Mouse (Mus musculus) left cerebral cortex, postnatal 14 days (tissue): ENCODE data around the gene Fdps. TPM values are rescaled to one million over a fixed set of nuclear protein-coding genes. Genes with fewer than 3 reads are reported as not detected.
A peak's percentile ranks its signal among the peaks of the same experiment; 100 is the strongest.

Source experiments
- DNase-seq, 2 experiments: peaks; one replicate each; pipeline ENCODE4 v3.0.0; 2021 to 2022; ENCODE audit warnings: low spot score in 2 of 2, mixed read lengths in 1 of 2
- intact Hi-C: fragments of 180-260 bp; cut with DNase I; formaldehyde crosslinking; loops from one replicate; pipeline ENCODE4 v1.15.1; 2025
- total RNA-seq, 2 experiments: library from RNA; stranded (reverse); gene quantifications; 2 replicates each; pipeline ENCODE4 v1.2.3; 2021

Fdps gene
- total RNA-seq, 2 experiments from 2014 or later: 97.9 to 102 TPM

GRCm38 (mm10) chr3:89067265-89067664 is 34.5 kb downstream of the Fdps start:
- intact Hi-C loops: no loop called here
- no peak for DNase-seq

GRCm38 (mm10) chr3:89061696-89062095 is 40.1 kb downstream of the Fdps start:
- DNase-seq: no peak
- intact Hi-C loops: no loop called here

GRCm38 (mm10) chr3:89058783-89059182 is 43.0 kb downstream of the Fdps start:
- intact Hi-C loops: no loop called here

GRCm38 (mm10) chr3:89058361-89058760 is 43.4 kb downstream of the Fdps start:
- DNase-seq: peak in 1 of 2 experiments; percentile 19
- intact Hi-C loops: no loop called here

More at GRCm38 (mm10) chr3:89058783-89059182, 43.0 kb downstream of the Fdps start:
- DNase-seq: peak in 1 of 2 experiments; percentile 33

Other genes with a start within 250 kb of the Fdps start
- gene Msto1, start 188.0 kb downstream of the Fdps start, total RNA-seq: 10 to 100 TPM; 22.8 to 28.7 TPM
- 10 to 100 TPM; 64.0 to 66.9 TPM for gene Ash1l, start 151.3 kb downstream of the Fdps start, total RNA-seq
- gene Dap3, start 150.8 kb downstream of the Fdps start, total RNA-seq: 100 to 1,000 TPM; 109 to 111 TPM
- 100 to 1,000 TPM; 205 to 214 TPM for gene Rusc1, start 8.6 kb downstream of the Fdps start, total RNA-seq
- not detected for gene Gm43738, start 860 bp downstream of the Fdps start, total RNA-seq
- gene Pklr, start 34.2 kb upstream of the Fdps start, total RNA-seq: not detected
- gene Hcn3, start 58.2 kb upstream of the Fdps start, total RNA-seq: 10 to 100 TPM; 20.4 to 25.1 TPM
- 10 to 100 TPM; 46.7 TPM for gene Clk2, start 62.8 kb upstream of the Fdps start, total RNA-seq
- 10 to 100 TPM; 77.0 to 79.2 TPM for gene Scamp3, start 75.5 kb upstream of the Fdps start, total RNA-seq
- gene Fam189b, start 81.2 kb upstream of the Fdps start, total RNA-seq: 10 to 100 TPM; 73.5 to 77.2 TPM
- gene Gba, start 101.0 kb upstream of the Fdps start, total RNA-seq: 10 to 100 TPM; 63.4 to 66.7 TPM
- 10 to 100 TPM; 23.5 to 27.0 TPM for gene Thbs3, start 113.2 kb upstream of the Fdps start, total RNA-seq
- 100 to 1,000 TPM in 1 of 2 experiments, 10 to 100 TPM in 1; 96.9 to 107 TPM for gene Mtx1, start 125.1 kb upstream of the Fdps start, total RNA-seq
- gene Muc1, start 127.1 kb upstream of the Fdps start, total RNA-seq: 1 to 10 TPM in 1 of 2 experiments, under 1 TPM in 1; 0.42 to 1.0 TPM
- 10 to 100 TPM; 74.5 to 86.3 TPM for gene Krtcap2, start 144.0 kb upstream of the Fdps start, total RNA-seq
- gene Trim46, start 144.3 kb upstream of the Fdps start, total RNA-seq: 100 to 1,000 TPM; 102 to 105 TPM
- gene Dpm3, start 157.4 kb upstream of the Fdps start, total RNA-seq: 10 to 100 TPM; 50.8 to 53.0 TPM
- gene Slc50a1, start 168.6 kb upstream of the Fdps start, total RNA-seq: 10 to 100 TPM; 25.7 to 30.5 TPM
- gene Efna1, start 179.2 kb upstream of the Fdps start, total RNA-seq: 1 to 10 TPM; 4.0 to 5.9 TPM
- 10 to 100 TPM; 48.5 to 49.6 TPM for gene Efna3, start 221.0 kb upstream of the Fdps start, total RNA-seq
- under 1 TPM; 0.29 to 0.61 TPM for gene Efna4, start 236.1 kb upstream of the Fdps start, total RNA-seq
- gene Adam15, start 248.0 kb upstream of the Fdps start, total RNA-seq: 10 to 100 TPM; 95.0 TPM